Mouse (Mus musculus): Measurements from ENCODE around the gene Slc38a6. TPM values are rescaled to one million over a fixed set of nuclear protein-coding genes. Genes with fewer than 3 reads are reported as not detected.
A peak's percentile ranks its signal among the peaks of the same experiment; 100 is the strongest.

Gene Slc38a6
- total RNA-seq, 2 experiments from 2014 or later: 9.9 to 16.7 TPM

- DNase-seq (ENCODE audit: extremely low spot score in 1 of 2, low spot score in 1 of 2): no peak
Observed at GRCm38 (mm10) chr12:73354521-73354920, 67.9 kb downstream of the Slc38a6 start.

DNA sequence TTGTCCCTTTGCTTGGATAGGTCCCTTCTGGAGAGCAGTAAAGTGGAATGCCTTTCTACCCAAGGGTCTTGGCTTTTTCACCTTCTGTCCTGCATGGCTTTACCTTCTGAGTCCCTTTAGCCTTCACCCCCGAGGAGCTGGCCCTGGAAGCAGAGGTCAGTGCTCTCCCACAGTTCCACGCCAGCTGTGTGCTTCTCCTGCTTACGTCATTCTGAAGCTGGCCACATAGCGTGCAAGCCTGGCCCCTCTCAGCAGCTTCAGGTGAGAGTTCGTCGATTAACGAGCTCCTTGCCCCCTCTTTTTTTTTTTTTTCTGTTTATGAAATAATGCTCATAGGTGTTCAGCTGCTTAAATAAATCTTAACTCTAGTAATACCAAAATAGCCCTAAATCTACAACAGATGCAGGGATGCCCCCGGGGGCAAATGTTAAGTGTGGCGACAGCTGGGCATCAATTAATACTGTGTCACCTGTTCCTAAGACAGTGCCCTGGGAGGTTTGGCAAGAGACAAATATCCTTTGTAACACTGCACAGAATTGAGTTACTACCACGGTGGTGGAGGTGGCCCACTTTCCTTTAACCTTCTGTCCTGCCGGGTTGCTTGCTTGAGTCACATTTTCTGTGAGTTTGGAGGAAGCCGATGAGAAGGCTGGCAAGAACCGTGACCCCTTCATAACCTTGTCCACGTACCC, 68.7 kb downstream of the Slc38a6 start:
- DNase-seq (ENCODE audit: extremely low spot score in 1 of 2, low spot score in 1 of 2): no peak

- no peak for DNase-seq (ENCODE audit: extremely low spot score in 1 of 2, low spot score in 1 of 2)
Observed at GRCm38 (mm10) chr12:73356696-73357095, 70.1 kb downstream of the Slc38a6 start.

DNA sequence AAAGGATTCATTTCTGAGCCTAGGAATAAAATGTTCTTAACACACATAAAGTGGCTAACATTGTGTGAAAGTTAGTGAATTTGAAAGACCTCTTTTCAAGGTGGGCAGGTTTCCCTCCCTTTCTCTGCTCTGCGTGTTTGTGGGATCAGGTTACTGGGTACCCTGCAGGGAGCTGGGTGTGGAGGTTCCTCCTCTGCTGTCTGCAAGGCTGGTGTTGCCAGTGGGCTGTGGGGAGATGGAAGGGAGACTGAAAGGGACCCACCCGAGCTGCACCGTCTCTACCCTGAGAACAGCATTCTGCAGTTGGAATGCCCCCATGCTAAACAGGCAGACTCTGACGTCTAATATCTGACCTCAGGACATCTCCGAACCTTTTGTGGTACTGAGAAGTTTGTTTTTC, 70.7 kb downstream of the Slc38a6 start:
- no peak for DNase-seq (ENCODE audit: extremely low spot score in 1 of 2, low spot score in 1 of 2)

DNA sequence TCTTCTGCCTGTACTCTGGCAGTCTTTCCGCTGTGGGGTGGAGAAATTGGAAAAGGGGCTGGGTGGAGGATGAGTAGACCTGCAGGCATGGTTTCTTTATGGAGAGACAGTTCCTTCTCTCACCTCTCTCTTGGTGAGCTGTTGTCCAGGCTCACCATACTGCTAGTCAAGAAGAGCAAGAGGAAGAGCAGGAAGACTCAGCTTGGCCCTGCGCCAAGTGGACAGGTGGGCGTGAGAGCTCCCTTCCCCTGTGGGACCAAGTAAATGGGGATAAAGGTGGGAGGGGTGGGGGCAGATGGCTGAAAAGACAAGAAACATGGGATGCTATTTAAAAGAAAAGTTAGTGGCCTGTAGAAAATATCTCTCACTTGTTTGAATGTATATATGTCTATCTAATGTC, 71.2 kb downstream of the Slc38a6 start:
- no peak for DNase-seq (ENCODE audit: extremely low spot score in 1 of 2, low spot score in 1 of 2)

- DNase-seq (ENCODE audit: extremely low spot score in 1 of 2, low spot score in 1 of 2): no peak
Observed at GRCm38 (mm10) chr12:73358640-73359039, 72.1 kb downstream of the Slc38a6 start.

GRCm38 (mm10) chr12:73359520-73359919, 72.9 kb downstream of the Slc38a6 start:
- no peak for DNase-seq (ENCODE audit: extremely low spot score in 1 of 2, low spot score in 1 of 2)

DNA sequence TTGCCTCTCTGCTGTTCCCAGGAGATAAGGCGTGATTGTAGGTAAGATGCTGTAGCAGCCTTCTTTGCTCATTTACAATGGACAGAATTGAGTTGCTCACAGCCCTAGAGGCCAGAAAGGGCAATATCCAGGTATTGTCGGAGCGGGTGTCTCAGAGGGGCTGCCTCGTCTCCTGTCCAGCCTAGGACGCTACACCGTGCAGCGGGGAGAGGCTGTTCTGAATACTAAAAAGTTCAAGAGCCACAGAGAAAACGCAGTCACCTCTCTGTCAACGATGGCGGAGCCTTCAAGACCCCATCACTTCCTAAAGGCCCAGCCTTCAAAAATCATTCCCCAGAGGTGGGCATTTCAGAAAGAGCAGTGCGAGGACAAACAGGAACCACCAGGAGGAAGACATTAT, 74.6 kb downstream of the Slc38a6 start:
- DNase-seq (ENCODE audit: extremely low spot score in 1 of 2, low spot score in 1 of 2): no peak

- no peak for DNase-seq (ENCODE audit: extremely low spot score in 1 of 2, low spot score in 1 of 2)
Observed at GRCm38 (mm10) chr12:73363401-73363800, 76.8 kb downstream of the Slc38a6 start.

DNA sequence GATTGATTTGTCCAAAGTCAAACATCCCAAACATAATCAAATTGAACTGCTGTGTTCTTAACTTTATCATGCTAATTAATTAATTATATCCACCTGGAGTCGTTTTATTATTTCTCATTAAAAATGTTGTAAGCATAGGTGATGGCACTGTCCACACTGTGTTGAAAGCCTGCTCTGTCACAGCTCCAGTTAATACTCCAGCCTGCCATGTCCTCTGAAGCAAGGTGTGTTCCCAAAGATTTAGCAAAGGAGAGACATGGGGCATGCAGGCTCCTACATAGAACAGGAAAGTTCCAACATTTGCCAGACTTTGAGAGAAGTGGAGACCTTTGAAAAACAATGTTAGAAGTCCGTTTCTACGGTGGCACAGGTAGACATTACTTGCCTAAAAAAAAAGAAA, 77.4 kb downstream of the Slc38a6 start:
- no peak for DNase-seq (ENCODE audit: extremely low spot score in 1 of 2, low spot score in 1 of 2)

- no peak for DNase-seq (ENCODE audit: extremely low spot score in 1 of 2, low spot score in 1 of 2)
Observed at GRCm38 (mm10) chr12:73366581-73366980, 80.0 kb downstream of the Slc38a6 start.

GRCm38 (mm10) chr12:73367460-73368079, 81.0 kb downstream of the Slc38a6 start:
- DNase-seq (ENCODE audit: extremely low spot score in 1 of 2, low spot score in 1 of 2): no peak

- no peak for DNase-seq (ENCODE audit: extremely low spot score in 1 of 2, low spot score in 1 of 2)
Observed at GRCm38 (mm10) chr12:73368868-73369608, 82.5 kb downstream of the Slc38a6 start.

GRCm38 (mm10) chr12:73370367-73370944, 83.9 kb downstream of the Slc38a6 start:
- no peak for DNase-seq (ENCODE audit: extremely low spot score in 1 of 2, low spot score in 1 of 2)

DNA sequence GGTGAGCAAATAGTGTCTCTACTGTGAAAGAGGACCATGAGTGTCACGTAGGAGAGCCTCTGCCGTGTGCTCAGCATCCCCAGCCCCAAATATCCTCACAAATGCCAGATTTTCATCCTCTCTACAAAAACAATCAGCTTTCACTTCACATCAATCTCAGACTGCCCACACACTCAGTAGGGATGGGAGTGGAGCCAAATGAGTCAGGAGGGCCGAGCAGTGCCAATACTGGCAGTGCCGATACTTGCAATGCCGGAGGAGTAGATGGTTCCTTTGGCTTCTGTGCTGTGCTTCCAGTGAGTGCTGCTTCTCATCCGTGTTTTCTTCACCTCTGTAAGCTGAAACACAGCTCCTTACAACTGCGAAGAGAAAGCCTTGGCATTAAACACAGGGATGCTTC, 84.6 kb downstream of the Slc38a6 start:
- DNase-seq (ENCODE audit: extremely low spot score in 1 of 2, low spot score in 1 of 2): peak in 1 of 2 experiments; percentile 16

DNA sequence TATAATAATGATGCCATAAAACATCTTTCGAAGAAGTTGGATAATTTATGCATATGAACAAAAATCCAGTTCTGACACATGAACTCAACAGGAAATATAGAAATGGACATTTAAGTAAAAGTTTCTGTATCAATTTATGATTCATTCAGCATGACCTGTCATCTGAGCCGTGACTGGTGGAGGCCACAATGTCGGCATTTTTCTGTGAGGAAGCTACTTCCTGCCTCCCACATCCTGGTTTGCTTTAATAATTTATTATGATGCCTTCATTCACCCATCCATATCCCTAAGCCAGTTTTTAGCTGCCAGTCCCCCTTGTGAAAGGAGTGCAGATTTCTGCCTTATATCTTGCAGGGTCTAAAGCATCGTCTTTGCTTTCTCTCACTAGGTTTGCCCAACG, 91.4 kb downstream of the Slc38a6 start:
- DNase-seq (ENCODE audit: extremely low spot score in 1 of 2, low spot score in 1 of 2): no peak

- no peak for DNase-seq (ENCODE audit: extremely low spot score in 1 of 2, low spot score in 1 of 2)
Observed at GRCm38 (mm10) chr12:73378724-73379355, 92.3 kb downstream of the Slc38a6 start.

DNA sequence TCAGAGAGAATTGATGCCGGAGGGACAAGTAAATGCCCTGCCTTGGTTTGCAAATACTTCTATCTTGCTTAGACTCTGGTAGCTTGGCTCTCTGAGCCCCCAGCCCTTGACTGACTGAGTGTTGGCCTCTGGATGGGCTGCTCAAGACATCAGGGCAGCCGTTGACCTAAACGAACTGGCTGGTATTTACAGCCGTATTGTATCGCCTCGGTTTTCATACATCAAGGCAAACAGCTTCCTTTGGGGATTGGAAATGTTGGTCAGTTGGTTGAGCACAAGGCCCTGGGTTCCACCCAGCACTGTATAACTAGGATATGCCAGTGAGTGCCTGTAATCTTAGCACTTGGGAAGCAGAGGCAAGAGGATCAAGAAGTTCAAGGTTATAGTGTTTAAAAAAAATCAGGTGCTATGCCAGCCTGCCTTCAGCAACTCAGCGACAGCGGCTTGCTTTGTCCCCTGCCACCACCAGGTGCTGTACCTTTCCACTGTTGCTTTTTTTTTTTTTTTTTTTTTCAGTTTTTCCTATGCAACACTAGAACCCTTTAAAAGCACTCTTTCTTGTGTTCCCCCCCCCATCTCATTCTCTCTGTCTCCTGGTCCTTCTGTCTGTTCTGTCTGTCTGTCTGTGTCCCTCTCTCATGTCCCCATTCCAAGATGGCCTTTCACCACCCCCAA, 94.2 kb downstream of the Slc38a6 start:
- DNase-seq (ENCODE audit: extremely low spot score in 1 of 2, low spot score in 1 of 2): no peak

- no peak for DNase-seq (ENCODE audit: extremely low spot score in 1 of 2, low spot score in 1 of 2)
Observed at GRCm38 (mm10) chr12:73381452-73381851, 94.9 kb downstream of the Slc38a6 start.
